Comparison of ENCODE assay signal across 19 mouse cellular contexts in genomic region chr4:40884282-40885165, GRCm38 (mm10). TPM values are rescaled to one million over a fixed set of nuclear protein-coding genes. Genes with fewer than 3 reads are reported as not detected.
DNase-seq lines count a peak whose midpoint lies in the region; ATAC-seq and TF ChIP-seq lines count a peak whose summit lies in the region.
"Had no signal": no experiment of that assay in that cellular context is flagged by ENCODE, and none has a peak within 500 bp of the region (broad histone marks: within the 10 kb centered on the region; RNA-seq: fewer than 3 reads in every experiment).

No protein-coding gene starts in this region.

- no peaks in the 10 kb centered on the region for H3K27me3 ChIP-seq in lung, postnatal 0 days (replicated peaks; ENCODE audit: insufficient read depth, low read length)
- no peaks in the 10 kb centered on the region for H3K27me3 ChIP-seq in embryonic facial prominence, embryonic 15.5 days
- H3K27me3 ChIP-seq in limb, embryonic 14.5 days (ENCODE audit: control insufficient read depth, insufficient read depth, low read length): no peaks in the 10 kb centered on the region
- H3K27me3 ChIP-seq: forebrain, embryonic 13.5 days; heart, embryonic 13.5 days; neural tube, embryonic 12.5 days had no signal

- H3K4me3 ChIP-seq in lung, postnatal 0 days (ENCODE audit: low read depth, low read length): no peak overlapping the region
- H3K4me3 ChIP-seq in lung, adult 2 months (replicated peaks; ENCODE audit: extremely low read depth, low read depth, low read length): no peak overlapping the region
- no peak overlapping the region for H3K4me3 ChIP-seq in embryonic facial prominence, embryonic 15.5 days (replicated peaks)
- H3K4me3 ChIP-seq in limb, embryonic 14.5 days (replicated peaks; ENCODE audit: low read length): no peak overlapping the region
- H3K4me3 ChIP-seq: forebrain, embryonic 13.5 days; heart, embryonic 13.5 days; hindbrain, embryonic 10.5 days; neural tube, embryonic 12.5 days had no signal

- no peak for TF ChIP-seq EP300 in lung, postnatal 0 days (IDR thresholded peaks at IDR 0.05)

- H3K27ac ChIP-seq in lung, postnatal 0 days (ENCODE audit: low read length): no peak overlapping the region
- H3K27ac ChIP-seq in embryonic facial prominence, embryonic 15.5 days (replicated peaks): 0 out of 2 replicates have a peak overlapping the region, but pooled peaks have one; percentile 7
- no peak overlapping the region for H3K27ac ChIP-seq in limb, embryonic 14.5 days (replicated peaks; ENCODE audit: low read depth, low read length)
- H3K27ac ChIP-seq: forebrain, embryonic 13.5 days; heart, embryonic 13.5 days; hindbrain, embryonic 10.5 days; neural tube, embryonic 12.5 days had no signal

- H3K9ac ChIP-seq in lung, postnatal 0 days (replicated peaks; ENCODE audit: low read depth): no peak overlapping the region
- no peak overlapping the region for H3K9ac ChIP-seq in embryonic facial prominence, embryonic 15.5 days
- no peak overlapping the region for H3K9ac ChIP-seq in limb, embryonic 14.5 days (ENCODE audit: low read depth, low read length, severe bottlenecking)
- H3K9ac ChIP-seq: forebrain, embryonic 13.5 days; heart, embryonic 13.5 days; neural tube, embryonic 12.5 days had no signal

- H3K9me3 ChIP-seq in lung, postnatal 0 days (ENCODE audit: low read length): no peaks in the 10 kb centered on the region
- H3K9me3 ChIP-seq in embryonic facial prominence, embryonic 15.5 days (replicated peaks): no peaks in the 10 kb centered on the region
- H3K9me3 ChIP-seq in limb, embryonic 14.5 days (ENCODE audit: control insufficient read depth, low read length): no peaks in the 10 kb centered on the region
- H3K9me3 ChIP-seq: forebrain, embryonic 13.5 days; heart, embryonic 13.5 days; hindbrain, embryonic 10.5 days; neural tube, embryonic 12.5 days had no signal

- peak; percentile 67 for ATAC-seq in lung, postnatal 0 days
- ATAC-seq in embryonic facial prominence, embryonic 15.5 days (ENCODE audit: insufficient number of reproducible peaks, low FRiP score, low TSS enrichment, low read depth): no peak
- no peak for ATAC-seq in limb, embryonic 14.5 days (ENCODE audit: low FRiP score, low read depth)
- ATAC-seq: CD4-positive, CD25-positive, alpha-beta regulatory T cell, adult 4 months; forebrain, embryonic 13.5 days had no signal

- WGBS in lung, postnatal 0 days: 61% methylated on average over 12 of the region's 12 CpGs
- WGBS in lung, adult 2 months: 67% methylated on average over 12 of the region's 12 CpGs
- 73% methylated on average over 12 of the region's 12 CpGs for WGBS in embryonic facial prominence, embryonic 15.5 days
- 69% methylated on average over 12 of the region's 12 CpGs for WGBS in limb, embryonic 14.5 days

- H3K4me1 ChIP-seq in lung, postnatal 0 days (ENCODE audit: insufficient read depth, low read depth, low read length): 0 out of 2 replicates have a peak, but pooled peaks cover 4% of the 10 kb centered on the region
- no peaks in the 10 kb centered on the region for H3K4me1 ChIP-seq in lung, adult 2 months (ENCODE audit: control insufficient read depth, insufficient read depth, low read length)
- no peaks in the 10 kb centered on the region for H3K4me1 ChIP-seq in embryonic facial prominence, embryonic 15.5 days
- 0 out of 2 replicates have a peak, but pooled peaks cover 5% of the 10 kb centered on the region for H3K4me1 ChIP-seq in limb, embryonic 14.5 days (ENCODE audit: control insufficient read depth, insufficient read depth, low read length)
- H3K4me1 ChIP-seq: forebrain, embryonic 13.5 days; hindbrain, embryonic 10.5 days; neural tube, embryonic 12.5 days had no signal

- peak; percentile 9 to 74 for DNase-seq in layer of hippocampus, adult 18-20 months (ENCODE audit: low spot score in 2 of 2)
- no peak for DNase-seq in layer of hippocampus, adult 11-12 months (ENCODE audit: low spot score)
- peak; percentile 56 for DNase-seq in lung, postnatal 0 days (ENCODE audit: low spot score)
- no peak for DNase-seq in lung, adult 2 months
- DNase-seq in limb, embryonic 14.5 days (ENCODE audit: low spot score): peak; percentile 25
- DNase-seq in kidney, postnatal 36 days: no peak
- DNase-seq: adrenal gland, adult 2 months; cerebellum, adult 2 months; kidney, adult 9 months; liver; thymus, adult 18-20 months had no signal

- no peaks in the 10 kb centered on the region for H3K36me3 ChIP-seq in lung, postnatal 0 days (ENCODE audit: insufficient read depth, low read length)
- H3K36me3 ChIP-seq in embryonic facial prominence, embryonic 15.5 days: no peaks in the 10 kb centered on the region
- H3K36me3 ChIP-seq in limb, embryonic 14.5 days (ENCODE audit: control insufficient read depth, insufficient read depth, low read length): no peaks in the 10 kb centered on the region
- H3K36me3 ChIP-seq: heart, embryonic 13.5 days; hindbrain, embryonic 10.5 days; neural tube, embryonic 12.5 days had no signal

- TF ChIP-seq CTCF in lung, postnatal 0 days (IDR thresholded peaks at IDR 0.05): no peak
- TF ChIP-seq CTCF in lung, adult 2 months (IDR thresholded peaks at IDR 0.05; ENCODE audit: insufficient read depth, low read length): no peak

- no peak overlapping the region for H3K4me2 ChIP-seq in lung, postnatal 0 days (replicated peaks; ENCODE audit: low read depth, low read length)
- H3K4me2 ChIP-seq in embryonic facial prominence, embryonic 15.5 days (replicated peaks): no peak overlapping the region
- no peak overlapping the region for H3K4me2 ChIP-seq in limb, embryonic 14.5 days (replicated peaks; ENCODE audit: low read depth, low read length, severe bottlenecking)
- H3K4me2 ChIP-seq: forebrain, embryonic 13.5 days; heart, embryonic 13.5 days; neural tube, embryonic 12.5 days had no signal

- no peak for TF ChIP-seq POLR2A in lung, adult 2 months (IDR thresholded peaks at IDR 0.05; ENCODE audit: borderline replicate concordance, extremely low read depth, low read depth, low read length)
- no peak for TF ChIP-seq POLR2A in limb, embryonic 14.5 days (IDR thresholded peaks at IDR 0.05; ENCODE audit: borderline replicate concordance, extremely low read depth, insufficient read depth, insufficient read length)

RNA-seq across cellular contexts. Expression of gene B4galt1, which starts 30.7 kb away (rescaled TPM):
- 1 to 10 TPM; 7.0 to 7.6 TPM for total RNA-seq in layer of hippocampus, adult 18-20 months (2021)
- 82.9 and 89.4 TPM in 2 replicates for polyA plus RNA-seq in lung, postnatal 0 days (2015; fragmentation: Nextera tagmentation; extraction: Ambion mirVana)
- polyA plus RNA-seq in lung, adult 2 months (2012; rRNA removed): 44.6 and 47.7 TPM in 2 replicates
- polyA plus RNA-seq in embryonic facial prominence, embryonic 15.5 days (2015; fragmentation: Nextera tagmentation; extraction: Ambion mirVana): 59.7 and 61.3 TPM in 2 replicates
- polyA plus RNA-seq in limb, embryonic 14.5 days (2012; rRNA removed): 35.9 and 41.3 TPM in 2 replicates
- polyA plus RNA-seq in limb, embryonic 14.5 days (2014; fragmentation: Nextera tagmentation; extraction: Ambion mirVana): 52.3 and 54.8 TPM in 2 replicates

RNA-seq across cellular contexts. Expression of gene Spink4, which starts 35.3 kb away (rescaled TPM):
- not detected for total RNA-seq in layer of hippocampus, adult 18-20 months (2021)
- polyA plus RNA-seq in lung, postnatal 0 days (2015; fragmentation: Nextera tagmentation; extraction: Ambion mirVana): 3.5 and 4.6 TPM in 2 replicates
- 15.6 and 43.5 TPM in 2 replicates for polyA plus RNA-seq in lung, adult 2 months (2012; rRNA removed)
- not detected in 2 replicates for polyA plus RNA-seq in embryonic facial prominence, embryonic 15.5 days (2015; fragmentation: Nextera tagmentation; extraction: Ambion mirVana)
- 0.49 and 1.4 TPM in 2 replicates for polyA plus RNA-seq in limb, embryonic 14.5 days (2012; rRNA removed)
- not detected in 2 replicates for polyA plus RNA-seq in limb, embryonic 14.5 days (2014; fragmentation: Nextera tagmentation; extraction: Ambion mirVana)
- total RNA-seq: gastrocnemius, postnatal 4 days had no signal
- polyA plus RNA-seq: CD4-positive, CD25-positive, alpha-beta regulatory T cell, adult 4 months; forebrain, embryonic 13.5 days; hindbrain, embryonic 10.5 days; neural tube, embryonic 12.5 days; urinary bladder, adult 2 months had no signal

Comparison
In these comparisons a context has a peak if more than half of its experiments do, and no peak if none do; other contexts are left out.
1. DNase-seq: peak in layer of hippocampus, adult 18-20 months (2 of 2), lung, postnatal 0 days (single experiment) and limb, embryonic 14.5 days (single experiment); none in layer of hippocampus, adult 11-12 months (single experiment), lung, adult 2 months (single experiment) and kidney, postnatal 36 days (0 of 2).